Mouse (Mus musculus) inflammation-experienced regulatory T-cells, adult 16 weeks (primary cell): Measurements from ENCODE around the gene Ppp2r5b. TPM values are rescaled to one million over a fixed set of nuclear protein-coding genes. Genes with fewer than 3 reads are reported as not detected.

Experiments
- polyA plus RNA-seq: library from polyadenylated mRNA; unstranded; fragments of 100-300 nt; shearing (Covaris generic); gene quantifications from one replicate; pipeline ENCODE4 v1.2.1, GENCODE M21; 2017

The Ppp2r5b gene
- 14.8 TPM for polyA plus RNA-seq

DNA sequence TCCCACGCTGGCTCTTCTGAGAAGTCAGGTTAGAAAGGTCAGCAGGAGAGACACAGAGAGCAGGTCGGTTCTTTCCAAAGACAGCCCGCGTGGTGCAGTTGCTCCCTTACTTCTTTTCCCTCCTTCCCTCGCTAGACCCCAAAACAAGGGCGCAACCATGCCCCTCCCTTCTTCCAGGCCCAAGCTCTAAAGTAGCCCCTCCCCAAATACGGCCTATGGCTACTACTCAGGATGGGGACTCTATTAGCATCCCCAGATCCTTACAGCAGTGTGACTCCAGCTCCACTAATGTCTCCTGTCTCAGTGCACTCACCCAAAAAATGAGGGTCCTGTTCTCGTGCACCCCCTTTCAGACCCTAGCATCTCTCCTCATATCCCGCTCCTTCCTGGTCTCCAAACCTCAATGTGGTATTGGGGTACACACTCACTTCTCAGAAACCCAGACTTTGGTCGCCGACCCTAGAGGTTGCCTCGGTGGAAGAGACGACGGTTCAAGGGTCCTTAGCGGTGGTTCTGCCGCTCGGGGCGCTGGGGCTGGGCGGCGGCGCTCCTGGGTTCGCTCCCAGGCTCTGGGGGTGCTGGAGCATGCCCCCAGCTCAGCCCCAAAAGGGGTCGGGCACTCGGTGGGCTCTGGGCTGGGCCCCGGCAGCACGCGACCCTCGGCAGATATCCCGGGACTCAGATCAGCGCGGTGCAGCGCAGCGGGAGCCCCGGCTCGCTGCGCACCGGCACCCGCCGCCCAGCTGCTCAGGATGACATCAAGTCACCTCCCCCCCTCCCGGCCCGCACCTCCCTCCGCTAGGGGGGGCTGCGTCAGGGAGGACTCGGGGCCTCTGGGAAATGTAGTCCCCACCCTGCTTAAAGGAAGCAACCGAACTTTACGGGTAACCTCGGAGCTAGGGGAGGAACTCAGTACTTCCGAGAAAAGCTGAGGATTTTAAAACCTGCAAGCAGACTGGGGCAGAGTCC is at the start of gene Ppp2r5b:
Gene Ppp2r5b (minus strand): TSS at position 789 of the 969 bp plus-strand sequence.

GRCm38 (mm10) chr19:6276426-6277421 is 41.1 kb upstream of the Ppp2r5b start, which contains the start of gene Ehd1:
TSS of gene Ehd1 (plus strand) at chr19:6276725.

DNA sequence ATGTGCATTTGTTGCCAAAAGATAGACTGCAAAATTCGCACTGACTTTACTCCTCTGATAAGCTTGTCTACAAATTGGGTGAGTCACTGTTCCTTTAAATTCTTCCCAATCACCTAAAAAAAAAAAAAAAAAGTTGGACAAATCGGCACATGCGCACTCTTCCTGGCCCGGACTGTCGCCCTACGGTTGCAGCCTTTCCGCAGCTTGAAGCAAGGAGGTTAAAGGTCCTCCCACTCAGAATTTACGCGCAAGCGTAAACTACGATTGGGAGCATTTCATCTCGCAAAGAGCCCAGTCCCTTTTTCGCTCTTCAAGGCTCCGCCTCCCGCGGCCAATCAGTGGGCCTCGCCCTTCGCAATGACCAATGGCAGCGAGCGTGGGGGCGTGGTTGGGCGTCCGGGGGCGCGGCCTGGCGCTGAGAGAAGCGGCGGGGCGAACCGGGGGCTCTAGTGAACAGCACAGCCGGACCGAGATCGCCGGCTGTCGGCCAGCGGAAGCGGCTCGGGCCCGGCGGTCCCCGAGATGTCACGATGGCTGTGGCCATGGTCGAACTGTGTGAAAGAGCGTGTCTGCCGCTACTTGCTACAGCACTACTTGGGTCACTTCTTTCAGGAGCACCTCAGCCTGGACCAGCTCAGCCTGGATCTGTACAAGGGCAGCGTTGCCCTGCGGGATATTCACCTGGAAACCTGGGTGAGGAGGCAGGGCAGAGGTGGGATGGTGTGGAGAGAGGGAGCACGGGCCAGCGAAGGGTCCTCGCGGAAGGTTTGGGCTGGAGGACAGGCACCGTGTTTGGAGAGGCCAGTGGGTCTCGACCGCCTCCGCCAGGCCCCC is 5.8 kb upstream of the Ppp2r5b start, which contains the start of gene Atg2a:
Gene Atg2a (plus strand): TSS at position 395 of the 834 bp plus-strand sequence.

DNA sequence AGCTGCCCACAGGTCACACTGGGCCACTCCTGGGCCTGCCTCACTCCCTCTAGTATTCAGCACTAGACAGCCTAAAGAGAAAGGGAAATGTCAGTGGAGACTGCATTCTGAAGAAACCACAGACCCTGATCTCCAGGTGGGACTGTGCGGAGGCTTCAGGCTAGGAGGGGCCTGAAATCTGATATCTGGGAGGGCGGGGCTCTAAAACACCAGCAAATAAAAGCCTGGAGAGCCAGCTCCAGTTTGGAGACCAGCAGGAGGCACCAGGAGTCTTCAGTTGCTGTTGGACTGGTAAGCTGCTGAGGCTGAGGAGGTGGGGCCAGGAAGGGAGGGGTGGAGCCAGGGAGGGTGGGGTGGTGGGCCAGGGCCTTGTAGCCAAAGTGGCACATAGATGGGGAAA is 9.5 kb downstream of the Ppp2r5b start, which contains the start of gene Gpha2:
Gene Gpha2 (plus strand): TSS at position 246 of the 400 bp plus-strand sequence.

GRCm38 (mm10) chr19:6184131-6184530 is 51.5 kb downstream of the Ppp2r5b start, which contains the start of gene Majin:
TSS of gene Majin (plus strand) at chr19:6184388.

Other genes starting within 250 kb of the Ppp2r5b start
- not detected for gene Slc22a20, start 249.7 kb downstream of the Ppp2r5b start, polyA plus RNA-seq
- 71.0 TPM for gene Capn1, start 220.0 kb downstream of the Ppp2r5b start, polyA plus RNA-seq
- gene Syvn1, start 189.3 kb downstream of the Ppp2r5b start, polyA plus RNA-seq = 63.0 TPM
- 56.0 TPM for gene Mrpl49, start 178.1 kb downstream of the Ppp2r5b start, polyA plus RNA-seq
- 820 TPM for gene Fau, start 178.0 kb downstream of the Ppp2r5b start, polyA plus RNA-seq
- gene Znhit2, start 174.7 kb downstream of the Ppp2r5b start, polyA plus RNA-seq = 10.9 TPM
- 20.5 TPM for gene Tm7sf2, start 167.5 kb downstream of the Ppp2r5b start, polyA plus RNA-seq
- gene Vps51, start 158.6 kb downstream of the Ppp2r5b start, polyA plus RNA-seq = 98.9 TPM
- gene Tmem262, start 155.8 kb downstream of the Ppp2r5b start, polyA plus RNA-seq = not detected
- gene Gm28374, start 153.6 kb downstream of the Ppp2r5b start, polyA plus RNA-seq = 0.73 TPM
- gene Zfpl1, start 150.9 kb downstream of the Ppp2r5b start, polyA plus RNA-seq = 53.7 TPM
- 5.6 TPM for gene Cdca5, start 150.9 kb downstream of the Ppp2r5b start, polyA plus RNA-seq
- gene AC131692.1, start 141.5 kb downstream of the Ppp2r5b start, polyA plus RNA-seq = not detected
- gene Naaladl1, start 130.1 kb downstream of the Ppp2r5b start, polyA plus RNA-seq = not detected
- gene Sac3d1, start 117.2 kb downstream of the Ppp2r5b start, polyA plus RNA-seq = 2.7 TPM
- gene Snx15, start 107.6 kb downstream of the Ppp2r5b start, polyA plus RNA-seq = 43.1 TPM
- not detected for gene Batf2, start 94.9 kb downstream of the Ppp2r5b start, polyA plus RNA-seq
- 25.0 TPM for gene Arl2, start 94.3 kb downstream of the Ppp2r5b start, polyA plus RNA-seq
- gene Majin, start 51.5 kb downstream of the Ppp2r5b start, polyA plus RNA-seq = 0.28 TPM
- not detected for gene Gpha2, start 9.5 kb downstream of the Ppp2r5b start, polyA plus RNA-seq
- 48.1 TPM for gene Atg2a, start 5.8 kb upstream of the Ppp2r5b start, polyA plus RNA-seq
- 25.5 TPM for gene Ehd1, start 40.9 kb upstream of the Ppp2r5b start, polyA plus RNA-seq
- gene Cdc42bpg, start 70.6 kb upstream of the Ppp2r5b start, polyA plus RNA-seq = 0.37 TPM
- gene Men1, start 99.1 kb upstream of the Ppp2r5b start, polyA plus RNA-seq = 78.5 TPM
- 113 TPM for gene Map4k2, start 105.3 kb upstream of the Ppp2r5b start, polyA plus RNA-seq
- gene Sf1, start 127.8 kb upstream of the Ppp2r5b start, polyA plus RNA-seq = 249 TPM
- 2.8 TPM for gene Pygm, start 148.5 kb upstream of the Ppp2r5b start, polyA plus RNA-seq
- 104 TPM for gene Rasgrp2, start 163.5 kb upstream of the Ppp2r5b start, polyA plus RNA-seq
- not detected for gene Nrxn2, start 182.9 kb upstream of the Ppp2r5b start, polyA plus RNA-seq